Mouse (Mus musculus) mature B cell (primary cell): Measurements from ENCODE around the gene Podxl2.

Experiments
- in situ Hi-C: fragments of 300-500 bp; cut with MboI; formaldehyde crosslinking; loops from 2 replicates; pipeline ENCODE4 v1.14.3; 2019

The Podxl2 gene

DNA sequence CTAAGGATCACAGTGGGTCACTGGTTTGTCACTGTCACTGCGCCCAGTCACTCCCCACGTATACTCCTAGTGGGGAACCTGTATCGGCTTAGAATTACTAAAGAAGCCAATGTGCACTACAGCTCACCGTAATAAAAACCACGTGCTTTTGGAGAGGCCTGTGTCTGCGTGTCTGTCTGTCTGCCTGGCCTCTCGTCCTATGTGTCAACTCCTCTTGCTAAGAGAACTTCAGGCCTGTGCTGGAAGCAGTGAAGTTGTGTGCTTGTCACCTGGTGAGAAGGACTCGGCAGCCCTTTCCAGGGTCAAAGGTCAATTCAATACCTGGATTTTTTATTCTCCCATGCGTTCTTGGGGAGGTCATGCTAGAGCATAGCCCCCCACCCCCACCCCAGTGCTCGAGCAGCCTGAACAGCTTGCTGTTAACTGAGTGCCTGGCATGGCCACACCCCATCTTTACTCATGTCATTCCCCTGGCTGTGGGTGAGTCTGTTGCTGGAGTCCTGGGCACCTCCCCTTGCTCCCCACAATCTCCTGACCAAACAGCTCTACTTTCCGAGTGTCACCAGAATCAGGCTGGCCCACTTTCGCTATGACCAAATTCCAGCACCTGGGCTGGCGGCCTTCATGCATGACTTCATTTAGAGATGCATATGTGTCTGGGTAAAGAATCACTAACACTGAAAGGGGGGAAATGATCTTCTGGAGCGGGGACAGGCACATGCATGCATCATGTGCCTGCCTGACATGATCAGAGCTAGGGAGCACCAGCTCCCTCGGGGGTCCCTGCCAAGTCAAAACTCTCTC, 46.4 kb downstream of the Podxl2 start:
- in situ Hi-C loops, result loop anchor here (25.0 kb wide), 1 partner anchor 266 kb away; no protein-coding TSS in a partner anchor

DNA sequence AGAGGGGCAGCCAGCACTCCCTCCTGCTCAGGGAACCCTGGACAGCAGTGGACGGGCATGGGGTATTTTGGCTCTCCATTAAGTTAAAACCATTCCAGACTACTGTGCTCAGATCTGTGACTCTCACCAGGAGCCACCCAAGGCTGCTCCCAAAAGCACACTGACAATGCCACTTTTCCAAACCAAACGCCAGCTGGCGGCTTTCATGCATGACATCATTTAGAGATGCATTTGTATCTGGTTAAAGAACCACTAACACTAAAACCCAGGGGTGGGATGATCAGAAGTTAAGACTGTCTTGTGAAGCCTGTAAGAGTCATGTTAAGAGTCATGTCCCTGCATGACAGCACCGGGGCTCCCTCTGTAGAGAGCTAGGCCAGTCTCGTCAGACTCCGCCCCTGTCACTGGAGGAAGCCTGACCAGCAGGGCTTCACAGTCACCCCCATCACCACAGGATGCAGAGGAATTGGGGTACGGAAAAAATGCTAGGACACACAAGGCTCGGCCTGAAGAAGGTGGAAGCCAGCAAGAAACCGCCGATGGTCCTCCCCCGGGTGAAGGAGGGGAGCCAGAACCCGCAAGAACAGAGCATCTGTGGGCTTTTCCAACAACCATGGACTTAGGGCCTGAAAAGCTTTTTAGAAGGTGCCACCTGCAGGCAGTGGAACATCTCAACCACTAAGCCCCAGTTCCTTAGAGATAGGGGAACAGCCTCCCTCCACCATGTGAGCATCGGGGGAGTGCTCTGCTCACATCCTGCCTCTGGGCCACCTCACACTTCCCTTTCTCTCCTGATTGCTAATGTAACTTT, 47.2 kb downstream of the Podxl2 start:
- in situ Hi-C loops, result loop anchor here (25.0 kb wide), 1 partner anchor 265 kb away; no protein-coding TSS in a partner anchor

DNA sequence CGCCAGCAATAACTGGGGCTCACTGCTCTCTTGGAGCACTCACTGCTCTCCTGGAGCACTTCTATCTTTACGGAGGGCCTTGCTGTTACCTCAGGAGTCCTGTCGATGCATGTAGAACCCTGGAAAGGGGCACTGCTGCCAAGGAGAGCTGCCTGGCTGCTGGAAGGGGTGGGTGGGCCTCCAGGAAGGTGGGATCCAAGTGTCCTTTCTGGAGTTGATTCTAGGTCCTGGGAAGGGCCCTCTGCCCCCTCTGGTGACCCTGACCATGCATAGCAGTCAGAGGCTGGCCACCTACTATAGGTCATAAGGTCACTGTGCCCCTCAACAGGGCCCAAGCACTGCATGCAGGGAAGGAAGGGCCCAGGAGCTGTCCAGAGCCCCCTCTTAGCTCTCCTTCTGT, 47.9 kb downstream of the Podxl2 start:
- in situ Hi-C loops, result loop anchor here (25.0 kb wide), 1 partner anchor 265 kb away; no protein-coding TSS in a partner anchor

DNA sequence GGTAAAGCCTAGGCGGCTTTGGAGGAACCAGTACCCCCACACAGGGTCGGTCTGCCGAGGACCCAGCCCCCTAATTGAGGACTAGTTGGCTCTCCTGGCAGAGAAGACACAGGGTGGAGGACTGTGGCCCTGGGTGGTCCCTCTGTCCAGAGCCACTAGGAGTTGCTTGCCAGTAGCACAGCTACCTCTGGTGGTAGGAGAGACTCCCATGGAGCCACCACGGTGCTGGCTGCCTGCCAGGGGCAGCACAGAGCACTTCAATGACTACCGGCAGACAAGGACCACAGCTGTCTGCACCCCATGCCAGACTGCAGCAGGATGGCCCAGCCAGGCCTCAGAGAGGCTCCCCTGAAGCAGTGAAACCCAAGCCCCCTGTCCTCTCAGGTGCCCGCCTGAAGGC, 48.3 kb downstream of the Podxl2 start:
- in situ Hi-C loops, result loop anchor here (25.0 kb wide), 1 partner anchor 264 kb away; no protein-coding TSS in a partner anchor

DNA sequence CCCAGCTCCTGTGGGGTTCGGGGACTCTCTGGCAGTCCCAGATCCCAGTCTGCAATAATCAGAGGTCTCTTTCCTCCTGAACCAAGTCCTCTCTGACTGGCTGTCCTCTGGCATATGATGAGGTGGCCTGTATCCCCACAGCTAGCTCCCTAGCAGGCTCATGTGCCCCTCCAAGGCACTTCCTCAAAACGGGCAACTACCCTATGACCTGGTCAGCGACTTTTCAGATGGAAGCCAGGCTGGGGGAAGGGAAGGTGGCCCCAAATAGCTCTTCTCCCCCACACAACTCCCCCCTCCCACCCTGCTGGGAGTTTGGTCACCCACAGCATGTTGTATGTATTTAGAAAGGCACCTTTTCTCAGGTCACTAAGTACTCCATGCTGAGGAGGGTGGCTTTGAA, 48.8 kb downstream of the Podxl2 start:
- in situ Hi-C loops, result loop anchor here (25.0 kb wide), 1 partner anchor 264 kb away; no protein-coding TSS in a partner anchor

DNA sequence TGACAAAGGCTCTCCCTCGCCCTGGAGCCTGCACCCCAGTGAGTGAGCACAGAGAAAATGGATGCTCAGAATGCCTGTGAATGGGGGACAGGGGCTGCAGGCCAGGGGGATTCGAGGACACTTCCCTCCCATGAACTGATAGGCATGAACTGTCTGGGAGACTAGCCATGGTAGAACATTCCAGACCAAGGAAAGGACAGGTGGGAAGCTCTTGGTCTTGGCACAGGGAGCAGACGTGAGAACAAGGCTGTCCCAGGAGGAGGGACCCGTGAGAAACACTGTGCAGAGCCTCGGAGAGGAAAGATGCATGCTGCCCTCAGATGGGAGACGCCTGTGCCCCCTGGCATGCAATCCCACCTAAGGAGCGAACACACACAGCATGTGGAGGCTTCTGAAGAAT, 50.7 kb downstream of the Podxl2 start:
- in situ Hi-C loops, result no loop called here

DNA sequence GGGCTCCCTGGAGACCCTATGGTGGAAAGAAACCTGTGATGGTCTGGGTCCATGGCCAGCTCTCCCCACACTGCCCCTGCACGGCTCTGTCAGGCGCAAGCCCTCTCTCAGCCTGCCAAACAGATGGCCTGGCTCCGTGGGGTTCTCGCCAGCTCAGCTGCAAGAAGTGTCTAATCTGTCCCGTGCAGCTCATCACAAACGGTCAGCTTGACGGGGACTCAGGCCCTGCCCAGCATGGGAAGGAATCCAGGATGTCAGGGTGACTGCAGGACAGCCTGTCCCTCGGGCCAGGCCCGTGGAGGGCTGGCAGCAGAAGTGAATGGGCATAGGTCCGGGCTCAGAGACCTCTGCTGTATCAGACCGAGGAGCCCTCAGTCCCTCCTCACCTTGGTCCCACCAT, 52.9 kb downstream of the Podxl2 start:
- in situ Hi-C loops, result no loop called here

DNA sequence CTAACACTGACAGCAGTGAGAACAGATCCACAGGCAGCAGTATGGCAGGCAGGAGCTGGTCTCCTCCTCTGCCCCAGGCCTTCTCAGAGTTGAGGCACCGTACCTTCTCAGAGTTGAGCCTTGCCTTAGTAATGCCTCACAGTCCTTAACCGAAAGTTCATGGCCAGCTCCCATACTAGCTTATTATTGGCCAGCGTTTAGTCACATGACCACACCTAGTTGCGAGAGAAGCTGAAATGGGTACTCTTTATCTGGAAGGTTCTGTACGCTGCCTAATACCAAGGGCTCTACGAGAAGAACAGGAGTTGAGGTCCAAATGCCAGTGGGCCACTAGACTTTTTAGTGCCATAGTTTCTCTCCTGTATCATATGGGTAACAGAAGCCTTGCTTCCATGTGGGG, 53.5 kb downstream of the Podxl2 start:
- in situ Hi-C loops, result no loop called here

DNA sequence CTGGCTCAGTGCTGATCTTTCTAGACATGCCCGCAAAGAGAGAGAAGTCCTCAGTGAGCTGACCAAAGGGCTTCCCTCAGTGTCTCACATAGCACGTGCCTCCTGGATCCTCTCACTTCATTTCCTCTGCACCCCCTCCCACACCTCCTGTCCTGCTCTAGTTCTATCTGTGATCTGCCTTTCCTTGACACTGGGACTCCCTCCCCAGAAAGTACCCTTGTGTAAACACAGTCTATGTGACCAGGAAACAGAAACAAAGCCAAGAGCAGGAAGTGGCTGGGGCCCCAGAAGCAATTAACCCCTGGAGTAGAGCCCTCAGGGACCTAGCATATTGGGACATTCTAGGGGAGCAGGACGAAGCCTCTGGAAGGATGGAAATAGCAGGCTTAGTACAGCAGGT, 54.0 kb downstream of the Podxl2 start:
- in situ Hi-C loops, result no loop called here

DNA sequence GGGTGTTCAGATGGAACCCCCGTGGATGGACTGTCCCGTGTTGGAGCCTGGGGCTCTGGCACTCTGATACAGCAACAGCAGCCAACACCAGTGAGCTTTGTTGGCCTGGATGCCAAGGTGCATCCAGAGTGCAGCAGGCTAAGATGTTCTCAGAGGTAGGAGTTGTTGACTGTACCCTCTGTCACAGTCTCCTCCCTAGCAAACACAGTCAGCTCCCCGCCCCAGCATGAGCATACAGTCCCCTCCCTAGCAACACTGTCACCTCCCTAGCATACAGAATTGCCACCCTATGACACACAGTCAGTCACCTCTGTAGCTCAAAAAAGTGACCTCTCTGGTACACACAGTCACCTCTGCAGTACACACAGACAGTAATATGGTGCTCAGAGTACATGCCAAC, 57.9 kb downstream of the Podxl2 start:
- in situ Hi-C loops, result no loop called here

DNA sequence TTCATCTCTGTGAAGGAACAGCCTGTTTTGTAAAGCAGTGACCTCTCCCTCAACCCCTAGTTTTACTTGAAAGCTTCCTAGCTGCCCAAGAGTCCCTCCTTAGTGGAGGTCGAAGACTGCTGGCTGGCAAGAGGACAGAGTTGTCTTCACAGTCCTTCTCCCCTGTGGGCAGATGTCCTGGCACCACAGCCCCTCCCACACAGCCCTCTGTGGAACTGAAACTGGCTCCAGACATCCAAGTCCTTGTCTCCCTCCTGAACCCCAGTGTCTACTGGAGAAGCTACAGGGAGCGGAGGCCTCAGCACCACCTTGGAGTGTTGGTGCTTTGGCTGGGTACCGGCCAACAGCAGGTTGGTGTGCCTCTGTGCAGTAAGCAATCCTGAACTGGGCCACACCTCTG, 59.4 kb downstream of the Podxl2 start:
- in situ Hi-C loops, result no loop called here

DNA sequence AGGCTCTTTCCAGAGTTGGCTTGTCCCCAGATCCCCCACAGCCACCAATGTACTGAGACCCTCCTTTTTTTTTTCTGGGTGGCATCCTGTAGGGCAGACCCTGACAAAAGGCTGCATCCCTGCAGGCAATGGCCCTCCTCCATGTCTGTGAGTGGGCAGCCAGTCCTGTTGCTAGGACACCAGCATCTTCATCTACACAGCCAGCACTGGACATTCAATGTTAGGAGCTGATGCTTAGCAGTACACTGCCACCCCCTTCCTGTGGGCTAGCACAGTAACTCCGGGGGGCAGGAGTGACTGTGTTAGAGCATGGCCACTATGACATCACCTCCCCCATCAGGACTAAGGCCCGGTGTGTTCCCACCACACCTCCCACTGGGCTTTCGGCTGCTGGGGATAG, 59.8 kb downstream of the Podxl2 start:
- in situ Hi-C loops, result no loop called here

DNA sequence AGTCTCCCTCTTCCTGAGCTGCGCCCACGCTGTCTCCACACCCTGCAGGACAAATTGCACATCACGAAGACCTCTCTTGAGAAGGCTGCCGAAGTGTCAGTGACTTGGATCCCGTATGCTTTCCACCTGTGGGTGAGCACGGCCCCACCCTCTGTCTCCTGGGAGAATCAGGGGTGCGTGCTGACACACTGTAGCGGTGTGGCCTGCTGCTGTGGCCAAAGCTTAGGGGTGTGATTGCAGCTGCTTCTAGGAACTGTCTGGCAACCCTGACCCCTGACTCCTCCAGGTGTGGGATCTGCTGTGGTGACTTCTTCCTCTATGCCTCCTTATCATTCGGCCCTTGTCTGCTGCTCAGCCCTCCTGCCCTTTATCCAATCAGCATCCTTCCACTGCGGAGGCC, 61.0 kb downstream of the Podxl2 start:
- in situ Hi-C loops, result no loop called here

DNA sequence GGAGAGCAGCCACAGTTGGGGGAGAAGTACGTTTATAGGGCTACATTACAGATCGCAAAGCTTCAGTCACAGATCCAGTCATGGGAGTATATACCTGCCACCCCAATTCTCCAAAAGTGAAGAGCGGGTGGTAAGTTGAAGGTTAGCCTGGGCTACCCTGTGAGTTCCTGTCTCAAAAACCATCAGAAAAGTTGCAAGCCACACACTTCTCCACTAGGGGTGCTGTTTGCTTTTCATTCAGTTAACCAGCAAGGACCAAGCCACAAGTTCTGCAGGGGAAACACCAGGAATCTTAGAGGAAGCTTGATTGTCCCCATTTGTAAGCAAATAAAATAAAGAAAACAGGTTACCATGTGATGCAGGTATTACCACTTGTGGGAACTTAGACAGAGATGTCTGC, 62.0 kb downstream of the Podxl2 start:
- in situ Hi-C loops, result no loop called here

DNA sequence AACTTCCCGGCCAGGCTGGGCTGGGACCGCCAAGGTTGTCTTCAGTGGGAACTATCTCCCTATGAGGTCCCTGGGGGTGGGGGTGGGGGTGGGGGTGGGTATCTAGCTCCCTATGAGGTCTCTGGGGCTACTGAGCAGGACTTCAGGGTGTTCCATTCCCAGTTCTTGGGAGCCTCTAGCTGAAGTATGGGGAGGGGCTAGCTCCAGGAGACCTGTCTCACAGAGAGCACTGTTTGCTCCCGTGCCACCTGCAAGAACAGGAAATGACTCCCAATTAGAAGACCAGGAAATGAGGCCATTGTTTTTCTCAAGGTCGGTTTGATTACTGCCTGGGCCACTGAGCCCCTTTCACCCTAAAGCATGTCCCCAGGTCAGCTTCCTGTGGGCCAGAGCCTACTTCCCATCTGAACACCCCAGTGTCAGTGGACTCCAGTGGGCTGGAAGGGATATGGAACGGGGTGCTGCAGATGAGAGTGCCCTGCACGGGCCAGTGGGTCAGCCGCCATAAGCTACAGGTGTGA, 62.9 kb downstream of the Podxl2 start:
- in situ Hi-C loops, result no loop called here

DNA sequence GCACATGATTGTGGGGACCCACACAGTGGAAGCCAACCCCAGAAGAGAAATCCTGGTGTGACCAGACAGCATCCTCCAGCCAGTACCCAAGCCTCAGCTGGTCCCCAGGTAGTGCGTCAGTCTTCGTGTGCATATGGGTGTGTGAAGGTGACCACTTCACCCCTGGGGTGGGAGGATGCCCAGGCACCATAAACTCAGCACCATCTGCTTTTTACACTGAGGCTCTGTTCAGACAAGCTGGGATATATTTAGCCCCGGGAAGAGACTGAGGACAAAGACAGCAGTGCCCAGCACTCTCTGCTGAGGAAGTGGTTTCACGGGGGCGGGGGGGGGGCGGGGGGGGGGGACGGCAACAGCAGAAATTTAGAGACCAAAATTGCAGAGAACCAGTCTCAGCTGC, 63.4 kb downstream of the Podxl2 start:
- in situ Hi-C loops, result no loop called here

DNA sequence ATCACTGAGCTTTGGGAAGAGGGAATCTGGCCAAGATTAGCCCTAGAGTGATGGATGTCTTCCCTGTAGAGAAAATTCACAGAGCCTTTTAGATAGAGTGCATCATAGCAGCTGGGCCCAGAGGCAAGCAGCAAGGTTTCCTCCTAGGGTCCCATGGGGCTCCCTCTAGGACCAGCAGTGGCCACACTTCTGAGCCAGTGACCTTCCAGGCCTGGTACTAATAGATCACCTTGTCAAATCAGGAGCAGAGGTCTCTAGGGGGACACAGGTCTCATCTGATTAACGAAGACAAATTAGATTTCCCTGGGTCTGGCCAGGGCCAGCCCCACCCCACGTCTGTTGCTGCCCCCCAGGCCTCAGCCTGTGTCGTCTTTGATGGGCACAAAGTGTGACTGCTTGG, 64.6 kb downstream of the Podxl2 start:
- in situ Hi-C loops, result no loop called here

DNA sequence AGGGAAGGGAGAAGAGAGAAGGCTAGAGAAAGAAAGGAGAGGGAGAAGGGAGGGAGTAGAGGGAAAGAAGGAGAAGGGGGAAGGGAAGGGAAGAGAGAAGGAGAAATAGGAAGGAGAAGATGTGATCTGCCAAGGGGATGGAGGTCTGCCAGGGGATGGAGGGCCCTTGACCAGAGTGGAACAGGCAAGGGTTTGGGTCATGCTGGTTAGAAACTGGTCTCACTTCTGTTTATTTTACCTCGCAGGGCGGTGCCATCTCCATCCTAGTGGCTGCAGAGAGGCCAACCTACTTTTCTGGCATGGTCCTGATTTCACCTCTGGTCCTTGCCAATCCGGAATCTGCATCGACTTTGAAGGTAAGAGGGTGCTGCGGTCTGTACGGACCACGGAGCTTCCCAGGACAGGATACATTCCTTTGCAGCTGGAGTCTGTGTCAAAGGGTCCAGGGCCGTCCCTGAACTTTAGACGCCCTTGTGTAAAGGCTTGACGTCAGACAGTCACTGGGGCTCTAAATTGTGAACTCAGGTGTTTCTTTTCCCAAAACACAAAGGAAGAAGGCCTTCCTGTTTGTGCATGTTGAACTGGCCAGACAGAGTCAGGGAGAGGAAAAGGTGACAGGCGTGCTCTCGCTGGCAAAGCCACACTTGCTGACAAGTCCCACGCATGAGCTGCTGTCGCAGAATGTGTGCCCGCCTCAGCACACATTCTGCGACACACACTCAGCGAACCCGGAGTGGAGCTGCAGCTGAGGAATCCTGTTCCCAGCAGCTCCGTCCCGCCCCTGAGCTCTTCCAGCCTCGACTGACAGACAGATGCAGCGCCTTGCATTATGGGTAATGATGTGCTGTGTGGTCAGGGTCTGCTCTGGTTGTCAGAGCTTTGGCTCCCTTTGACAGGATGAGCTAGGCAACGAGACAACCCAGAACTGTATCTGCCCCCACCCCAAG, 65.5 kb downstream of the Podxl2 start:
- in situ Hi-C loops, result no loop called here

DNA sequence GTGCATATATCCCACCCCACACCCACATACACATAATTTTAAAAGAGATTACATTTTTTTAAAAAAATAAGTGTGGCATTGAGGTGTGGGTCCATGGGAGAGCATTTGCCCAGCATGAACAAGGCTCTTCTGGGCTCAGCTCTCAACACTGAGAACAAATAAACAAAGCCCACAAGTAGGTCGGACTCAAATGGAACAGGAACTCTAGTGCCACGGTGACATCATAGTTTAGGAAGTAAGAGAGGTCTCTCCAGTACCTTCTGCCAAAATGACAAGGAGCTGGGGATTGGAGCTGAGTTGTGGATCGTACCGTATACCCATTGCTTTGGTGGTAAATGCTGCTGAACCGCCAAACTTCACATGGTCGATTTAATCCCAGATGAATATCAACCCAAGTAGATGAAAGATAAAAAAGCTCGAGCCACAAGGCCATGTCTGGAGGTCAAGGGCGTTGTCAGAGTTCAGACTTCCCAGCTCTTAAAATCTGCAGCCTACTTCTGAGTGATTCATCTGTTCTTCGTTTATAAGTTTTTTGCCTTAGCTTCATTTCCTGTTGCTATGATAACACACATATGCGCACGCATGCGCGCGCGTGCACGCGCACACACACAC, 69.8 kb downstream of the Podxl2 start:
- in situ Hi-C loops, result no loop called here

DNA sequence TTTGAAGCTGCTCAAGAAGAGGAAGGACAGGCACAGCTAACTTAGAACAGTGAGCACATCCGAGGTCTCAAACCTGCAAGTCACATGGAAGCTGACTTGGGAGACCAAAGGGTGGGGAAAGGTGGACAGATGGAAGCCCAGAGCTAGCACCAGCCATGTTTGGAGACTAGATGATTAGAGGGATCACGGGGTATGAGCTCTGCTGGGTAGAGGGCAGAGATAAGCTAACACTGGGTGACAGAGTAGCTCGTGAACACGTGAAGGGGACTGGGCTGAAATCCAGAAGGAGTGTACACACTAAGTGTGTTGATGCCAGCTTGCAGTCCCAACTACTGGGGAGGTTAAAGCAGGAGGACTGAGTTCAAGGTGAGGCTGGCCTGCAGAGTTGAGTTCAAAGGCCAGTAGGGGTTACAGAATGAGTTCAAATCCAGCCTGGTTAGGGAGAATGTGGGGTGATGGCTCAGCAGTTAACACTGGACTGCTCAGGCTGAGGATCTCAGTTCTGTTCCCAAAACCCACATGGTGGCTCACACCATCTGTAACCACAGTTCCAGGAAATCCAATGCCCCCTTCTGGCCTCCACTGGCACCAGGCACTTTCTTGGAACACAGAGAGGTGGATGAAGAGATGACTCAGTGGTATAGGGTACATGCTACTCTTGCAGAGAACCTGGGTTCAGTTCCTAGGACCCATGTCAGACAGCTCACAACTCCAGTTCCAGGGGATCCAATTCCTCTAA, 70.7 kb downstream of the Podxl2 start:
- in situ Hi-C loops, result no loop called here
